ENCODE assay signal across 14 mouse cellular contexts in the genomic region with DNA sequence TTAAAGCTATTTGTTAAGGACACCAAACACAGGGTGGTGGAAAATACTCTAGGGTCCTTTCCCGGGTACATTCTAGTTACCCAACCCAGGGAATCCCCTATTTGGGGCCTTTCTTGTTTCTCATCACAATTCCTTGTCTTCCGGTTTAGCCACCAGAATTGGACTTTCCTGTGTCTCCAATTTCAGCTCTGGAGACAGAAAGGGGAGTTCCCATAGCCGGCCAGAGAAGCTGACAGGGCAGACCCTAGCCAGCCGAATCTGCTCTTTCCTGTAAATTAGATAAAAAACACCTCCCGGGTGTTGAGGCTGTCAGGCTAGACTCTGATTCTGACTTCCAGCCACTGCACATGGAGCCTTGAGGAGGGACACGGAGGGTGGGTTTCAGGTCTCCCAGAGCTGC. TPM values are rescaled to one million over a fixed set of nuclear protein-coding genes. Genes with fewer than 3 reads are reported as not detected.
DNase-seq lines count a peak whose midpoint lies in the region.
"Had no signal": no experiment of that assay in that cellular context is flagged by ENCODE, and none has a peak within 500 bp of the region (broad histone marks: within the 10 kb centered on the region; RNA-seq: fewer than 3 reads in every experiment).

No protein-coding gene starts in this region.

- H3K4me1 ChIP-seq in brown adipose tissue, adult 24 weeks (ENCODE audit: control insufficient read depth, insufficient read depth, insufficient read length, low read length) = peaks cover 7% of the 10 kb centered on the region

- DNase-seq in embryo, embryonic 10.5 days (ENCODE audit: low spot score) = peak; percentile 29
- no peak for DNase-seq in embryo, embryonic 11 days
- peak; percentile 25 for DNase-seq in kidney, adult 9 months
- DNase-seq in kidney, postnatal 36 days = no peak
- DNase-seq in kidney, postnatal 10 days = peak; percentile 54
- no peak for DNase-seq in kidney, adult 8-10 months
- no peak for DNase-seq in cerebellum, postnatal 4 days (ENCODE audit: low spot score in 2 of 2)
- DNase-seq: cerebellum, adult 8-10 months; cerebellum, postnatal 14 days; forebrain, postnatal 0 days; gastrocnemius, postnatal 14 days had no signal

- H3K4me3 ChIP-seq in brown adipose tissue, adult 24 weeks (ENCODE audit: insufficient read depth, low read depth, low read length) = no peak overlapping the region
- H3K4me3 ChIP-seq: forebrain, embryonic 13.5 days; hindbrain, embryonic 15.5 days had no signal

- H3K27ac ChIP-seq in brown adipose tissue, adult 24 weeks (replicated peaks; ENCODE audit: low read depth, low read length) = 0 out of 2 replicates have a peak overlapping the region, but pooled peaks have one; percentile 16
- H3K27ac ChIP-seq: forebrain, embryonic 13.5 days; hindbrain, embryonic 15.5 days had no signal

RNA-seq across cellular contexts. Expression of a gene that starts 10.6 kb away (rescaled TPM):
- 9.1 and 16.2 TPM in 2 replicates for polyA plus RNA-seq in brown adipose tissue, adult 24 weeks (2012; ENCODE audit: insufficient read depth, insufficient read length, missing spikeins)

RNA-seq across cellular contexts. Expression of a gene that starts 43.0 kb away (rescaled TPM):
- polyA plus RNA-seq in brown adipose tissue, adult 24 weeks (2012; ENCODE audit: insufficient read depth, insufficient read length, missing spikeins) = 1,228 and 1,297 TPM in 2 replicates

RNA-seq across cellular contexts. Expression of a gene that starts 54.4 kb away (rescaled TPM):
- polyA plus RNA-seq in brown adipose tissue, adult 24 weeks (2012; ENCODE audit: insufficient read depth, insufficient read length, missing spikeins) = 2.7 and 2.9 TPM in 2 replicates

Comparison
In these comparisons a context has a peak if more than half of its experiments do, and no peak if none do; other contexts are left out.
1. DNase-seq: peak in embryo, embryonic 10.5 days (single experiment), kidney, adult 9 months (single experiment) and kidney, postnatal 10 days (single experiment); none in embryo, embryonic 11 days (single experiment), kidney, postnatal 36 days (0 of 2), kidney, adult 8-10 months (0 of 2) and cerebellum, postnatal 4 days (0 of 2).